Mouse (Mus musculus): Measurements from ENCODE around the gene Msrb2. TPM values are rescaled to one million over a fixed set of nuclear protein-coding genes. Genes with fewer than 3 reads are reported as not detected.

Gene Msrb2
- total and polyA plus RNA-seq, 2 experiments from 2014 or later, result 62.1 to 62.3 TPM

DNA sequence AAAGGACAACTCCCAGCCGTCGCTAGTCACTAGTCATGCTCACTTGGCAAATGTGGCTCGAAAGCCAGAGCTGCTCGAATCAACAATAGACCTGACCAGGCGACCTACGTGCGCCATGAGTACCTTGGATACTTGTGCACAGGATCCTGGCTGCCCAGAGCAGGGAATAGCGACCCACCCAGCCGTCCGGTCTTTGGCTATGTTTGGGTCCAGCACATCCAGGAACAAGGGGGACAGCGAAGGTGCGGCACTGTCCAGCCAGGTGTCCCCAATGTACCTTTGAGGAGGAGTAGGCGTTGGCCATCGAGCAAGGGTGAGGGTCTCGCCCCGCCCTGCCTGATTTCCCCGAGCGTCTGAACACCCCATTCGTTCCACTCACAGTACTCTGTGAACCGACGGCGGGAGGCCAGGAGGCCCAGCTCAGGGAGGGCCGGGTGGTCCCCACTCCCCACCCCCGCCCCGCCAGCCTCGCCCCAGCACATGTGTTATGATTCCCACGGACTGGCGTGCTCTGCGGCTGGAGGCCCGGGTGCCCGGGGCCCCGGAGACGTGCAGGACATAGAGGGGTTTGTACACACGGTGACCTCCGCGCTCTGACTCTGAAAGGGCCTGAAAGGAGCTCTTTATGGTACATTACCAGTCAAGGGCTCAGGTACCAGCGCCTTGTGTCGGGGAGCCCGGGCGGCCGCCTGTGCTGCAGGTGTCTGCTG, 60.5 kb downstream of the Msrb2 start:
- TF ChIP-seq EP300 (IDR thresholded peaks at IDR 0.05; ENCODE audit: low read depth), result no peak
- no peak for TF ChIP-seq CTCF (IDR thresholded peaks at IDR 0.05; ENCODE audit: low read depth)

DNA sequence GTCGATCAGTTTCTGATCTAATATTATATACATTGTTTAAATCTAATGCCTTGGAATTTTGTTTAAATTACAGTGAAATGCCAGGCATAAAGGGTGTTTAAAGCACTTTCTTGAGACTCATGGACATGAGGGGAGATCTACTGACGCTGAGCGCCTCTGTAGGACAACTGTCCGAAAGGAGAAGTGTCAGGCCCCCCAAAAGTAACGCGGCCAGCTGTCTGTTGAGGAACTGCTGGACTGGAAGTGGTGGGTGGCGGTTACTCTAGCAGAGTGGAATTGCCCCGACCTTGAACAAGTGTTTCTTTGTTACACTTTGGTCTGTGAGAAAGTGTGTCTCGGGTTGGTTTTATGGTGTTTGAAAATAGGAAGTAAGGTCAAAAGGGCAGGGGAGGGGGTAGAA, 73.1 kb downstream of the Msrb2 start:
- Histone ChIP-seq H3K4me3 (ENCODE audit: low read depth, low read length) (no peak overlapping the region), H3K9me3 (replicated peaks; ENCODE audit: control insufficient read depth, low read length) (no peaks in the 10 kb centered on the region), H3K4me2 (ENCODE audit: low read depth, low read length) (no peak overlapping the region), H3K4me1 (ENCODE audit: control insufficient read depth, insufficient read depth) (no peaks in the 10 kb centered on the region), H3K9ac (replicated peaks; ENCODE audit: low read depth, low read length) (no peak overlapping the region), H3K36me3 (replicated peaks; ENCODE audit: control insufficient read depth, insufficient read depth, low read length) (no peaks in the 10 kb centered on the region), H3K27me3 (ENCODE audit: control insufficient read depth, insufficient read depth, low read length) (peaks cover 80% of the 10 kb centered on the region), H3K27ac (ENCODE audit: low read depth) (no peak overlapping the region)
- ATAC-seq (ENCODE audit: insufficient read depth, low read depth) (no peak), DNase-seq (ENCODE audit: low spot score) (no peak)
- 6% methylated on average over 9 of the region's 9 CpGs for WGBS
- TF ChIP-seq CTCF (IDR thresholded peaks at IDR 0.05; ENCODE audit: low read depth), result no peak
- no peak for TF ChIP-seq EP300 (IDR thresholded peaks at IDR 0.05; ENCODE audit: low read depth)

More for the DNA sequence above, 60.5 kb downstream of the Msrb2 start:
- H3K36me3 ChIP-seq (replicated peaks; ENCODE audit: control insufficient read depth, insufficient read depth, low read length), result no peaks in the 10 kb centered on the region
- H3K4me3 ChIP-seq (ENCODE audit: low read depth, low read length), result peak overlapping the region; percentile 11
- no peak overlapping the region for H3K9ac ChIP-seq (replicated peaks; ENCODE audit: low read depth, low read length)
- WGBS, result 4% methylated on average over 38 of the region's 41 CpGs
- ATAC-seq (ENCODE audit: insufficient read depth, low read depth) (no peak), DNase-seq (ENCODE audit: low spot score) (no peak)
- no peak overlapping the region; the same call in 1 of the 2 replicates for H3K4me2 ChIP-seq (ENCODE audit: low read depth, low read length)
- no peak overlapping the region for H3K27ac ChIP-seq (ENCODE audit: low read depth)
- H3K4me1 ChIP-seq (ENCODE audit: control insufficient read depth, insufficient read depth), result peaks cover 5% of the 10 kb centered on the region; the same call in 1 of the 2 replicates
- H3K9me3 ChIP-seq (replicated peaks; ENCODE audit: control insufficient read depth, low read length), result no peaks in the 10 kb centered on the region
- H3K27me3 ChIP-seq (ENCODE audit: control insufficient read depth, insufficient read depth, low read length), result peaks cover 72% of the 10 kb centered on the region

Other genes with a start within 250 kb of the Msrb2 start
- gene Armc3, start 172.1 kb upstream of the Msrb2 start, total RNA-seq (2014; rRNA removed; ENCODE audit: low replicate concordance), result not detected in 2 replicates
- gene Armc3, start 172.1 kb upstream of the Msrb2 start, polyA plus RNA-seq (2015; fragmentation: Nextera tagmentation; extraction: Ambion mirVana), result 0.07 and 0.19 TPM in 2 replicates
- not detected in 2 replicates for gene Ptf1a, start 74.2 kb downstream of the Msrb2 start, total RNA-seq (2014; rRNA removed; ENCODE audit: low replicate concordance)
- not detected in 2 replicates for gene Ptf1a, start 74.2 kb downstream of the Msrb2 start, polyA plus RNA-seq (2015; fragmentation: Nextera tagmentation; extraction: Ambion mirVana)
- gene 4921504E06Rik, start 182.5 kb downstream of the Msrb2 start, total RNA-seq (2014; rRNA removed; ENCODE audit: low replicate concordance), result not detected in 2 replicates
- 0.07 TPM in 1 of 2 replicates, not detected in the other for gene 4921504E06Rik, start 182.5 kb downstream of the Msrb2 start, polyA plus RNA-seq (2015; fragmentation: Nextera tagmentation; extraction: Ambion mirVana)